In genomic region chr7:112502050-112502809, GRCm38 (mm10) we compare ENCODE assay signal across 8 mouse cellular contexts.
DNase-seq lines count a peak whose midpoint lies in the region; ATAC-seq and TF ChIP-seq lines count a peak whose summit lies in the region.

No protein-coding gene starts in this region.

- H3K4me3 ChIP-seq in kidney, adult 2 months (ENCODE audit: insufficient read depth, low read depth, low read length) = no peak overlapping the region
- H3K4me3 ChIP-seq in forebrain, postnatal 0 days (ENCODE audit: low read depth, low read length) = no peak overlapping the region
- no peak overlapping the region for H3K4me3 ChIP-seq in limb, embryonic 13.5 days

- no peak overlapping the region for H3K27ac ChIP-seq in kidney, adult 2 months (ENCODE audit: insufficient read depth, low read depth, low read length)
- H3K27ac ChIP-seq in forebrain, postnatal 0 days (ENCODE audit: low read depth, low read length) = no peak overlapping the region
- no peak overlapping the region for H3K27ac ChIP-seq in limb, embryonic 13.5 days

- no peaks in the 10 kb centered on the region for H3K27me3 ChIP-seq in kidney, adult 2 months (replicated peaks; ENCODE audit: control insufficient read depth, insufficient read depth, low read length)
- no peaks in the 10 kb centered on the region for H3K27me3 ChIP-seq in forebrain, postnatal 0 days (ENCODE audit: insufficient read depth, low read length)
- peaks cover 3% of the 10 kb centered on the region; the same call in 1 of the 2 replicates for H3K27me3 ChIP-seq in limb, embryonic 13.5 days

- no peak for TF ChIP-seq CTCF in kidney, adult 2 months (conservative IDR thresholded peaks at IDR 0.05; ENCODE audit: insufficient read depth, insufficient read length, low read depth, low read length)
- TF ChIP-seq CTCF in forebrain, postnatal 0 days (IDR thresholded peaks at IDR 0.05; ENCODE audit: low read depth) = no peak

- WGBS in kidney, adult 2 months = 37% methylated on average over 18 of the region's 18 CpGs
- 19% methylated on average over 18 of the region's 18 CpGs for WGBS in forebrain, postnatal 0 days
- WGBS in limb, embryonic 13.5 days = 27% methylated on average over 18 of the region's 18 CpGs

- 0 out of 2 replicates have a peak overlapping the region, but pooled peaks have one; percentile 0 for H3K9ac ChIP-seq in forebrain, postnatal 0 days
- no peak overlapping the region for H3K9ac ChIP-seq in limb, embryonic 13.5 days

- TF ChIP-seq POLR2A in kidney, adult 2 months (IDR thresholded peaks at IDR 0.05; ENCODE audit: low read depth, low read length) = no peak

- H3K9me3 ChIP-seq in forebrain, postnatal 0 days (ENCODE audit: low read length) = no peaks in the 10 kb centered on the region
- no peaks in the 10 kb centered on the region for H3K9me3 ChIP-seq in limb, embryonic 13.5 days

- H3K36me3 ChIP-seq in kidney, adult 2 months (ENCODE audit: control insufficient read depth, insufficient read depth, low read length) = no peaks in the 10 kb centered on the region
- H3K36me3 ChIP-seq in forebrain, postnatal 0 days (ENCODE audit: insufficient read depth) = no peaks in the 10 kb centered on the region
- no peaks in the 10 kb centered on the region for H3K36me3 ChIP-seq in limb, embryonic 13.5 days

- peak; percentile 90 for ATAC-seq in forebrain, postnatal 0 days
- ATAC-seq in limb, embryonic 13.5 days (ENCODE audit: low FRiP score, low read depth) = no peak
- ATAC-seq in activated CD4-positive, CD25-positive, alpha-beta regulatory T cell, adult 4 months = no peak

- H3K4me2 ChIP-seq in forebrain, postnatal 0 days (ENCODE audit: low read depth) = peak overlapping the region; percentile 37
- H3K4me2 ChIP-seq in limb, embryonic 13.5 days (replicated peaks) = peak overlapping the region; percentile 36

- H3K4me1 ChIP-seq in kidney, adult 2 months (ENCODE audit: control insufficient read depth, insufficient read depth, low read length) = peaks cover 23% of the 10 kb centered on the region
- peaks cover 12% of the 10 kb centered on the region for H3K4me1 ChIP-seq in forebrain, postnatal 0 days (ENCODE audit: insufficient read depth)
- H3K4me1 ChIP-seq in limb, embryonic 13.5 days = peaks cover 81% of the 10 kb centered on the region

- DNase-seq in kidney, adult 2 months = peak; percentile 52
- no peak for DNase-seq in kidney, adult 11 months
- peak; percentile 83 for DNase-seq in R1 (ENCODE audit: low read depth, low spot score)
- DNase-seq in forebrain, postnatal 0 days = peak; percentile 81
- no peak for DNase-seq in urinary bladder, adult 18-20 months (ENCODE audit: low spot score in 2 of 2)
- no peak for DNase-seq in cerebellum, postnatal 25 days

Comparison
In these comparisons a context has a peak if more than half of its experiments do, and no peak if none do; other contexts are left out.
1. DNase-seq: peak in kidney, adult 2 months (single experiment), R1 (single experiment) and forebrain, postnatal 0 days (single experiment); none in kidney, adult 11 months (single experiment), urinary bladder, adult 18-20 months (0 of 2) and cerebellum, postnatal 25 days (0 of 2).